Mouse (Mus musculus) megakaryocyte, embryonic 14.5 days (primary cell): ENCODE measurements around the gene Actrt3. TPM values are rescaled to one million over a fixed set of nuclear protein-coding genes. Genes with fewer than 3 reads are reported as not detected.

Experiments
- H3K27me3 ChIP-seq: replicated peaks from 2 replicates; pipeline ENCODE3; 2012; ENCODE audit warnings: inconsistent platforms
- H3K36me3 ChIP-seq: replicated peaks from 2 replicates; pipeline ENCODE3; 2012; ENCODE audit warnings: low read length, inconsistent platforms, mixed read lengths
- H3K4me1 ChIP-seq: 2 replicates; pipeline ENCODE4 v1.6.1; 2012; ENCODE audit warnings: inconsistent platforms
- H3K4me3 ChIP-seq: replicated peaks from 2 replicates; pipeline ENCODE3; 2012; ENCODE audit warnings: moderate library complexity, mild to moderate bottlenecking, inconsistent platforms
- H3K9me3 ChIP-seq: 2 replicates; pipeline ENCODE4 v1.6.1; 2012; ENCODE audit warnings: inconsistent platforms
- FLI1 ChIP-seq: IDR thresholded peaks from 2 replicates; pipeline ENCODE4 v1.6.1; 2012; ENCODE audit warnings: low read length, inconsistent platforms, mixed read lengths
- GATA1 ChIP-seq: IDR thresholded peaks from 3 replicates; pipeline ENCODE4 v1.6.1; 2012; ENCODE audit warnings: mixed read lengths, low read length, inconsistent platforms, borderline replicate concordance
- polyA plus RNA-seq: library from polyadenylated mRNA; stranded (reverse); fragments of >175 nt; gene quantifications from 2 replicates; pipeline ENCODE4 v1.2.3, GENCODE M21; 2012; ENCODE audit warnings: low replicate concordance; ENCODE audit not compliant: insufficient read depth

The Actrt3 gene
- polyA plus RNA-seq, 1 experiment, result not detected

GRCm38 (mm10) chr3:30608999-30609398 lies 9.3 kb upstream of the Actrt3 start:
- H3K27me3 ChIP-seq, result no peaks in the 10 kb centered on the region
- peaks cover 96% of the 10 kb centered on the region for H3K36me3 ChIP-seq
- H3K4me1 ChIP-seq, result peaks cover 62% of the 10 kb centered on the region
- H3K9me3 ChIP-seq, result no peaks in the 10 kb centered on the region
- peak overlapping the region; percentile 56 for H3K4me3 ChIP-seq
- TF ChIP-seq GATA1, result no peak

- H3K4me1 ChIP-seq, result peaks cover 52% of the 10 kb centered on the region
- H3K9me3 ChIP-seq, result no peaks in the 10 kb centered on the region
- peaks cover 42% of the 10 kb centered on the region for H3K36me3 ChIP-seq
- peaks cover 3% of the 10 kb centered on the region for H3K27me3 ChIP-seq
- peak overlapping the region; percentile 99 for H3K4me3 ChIP-seq
- TF ChIP-seq FLI1, result no peak
- no peak for TF ChIP-seq GATA1
These were observed 3.5 kb upstream of the Actrt3 start for GRCm38 (mm10) chr3:30603256-30603655.

GRCm38 (mm10) chr3:30602740-30603098 lies 3.0 kb upstream of the Actrt3 start:
- peaks cover 39% of the 10 kb centered on the region for H3K36me3 ChIP-seq
- H3K4me3 ChIP-seq, result peak overlapping the region; percentile 99
- H3K9me3 ChIP-seq, result no peaks in the 10 kb centered on the region

DNA sequence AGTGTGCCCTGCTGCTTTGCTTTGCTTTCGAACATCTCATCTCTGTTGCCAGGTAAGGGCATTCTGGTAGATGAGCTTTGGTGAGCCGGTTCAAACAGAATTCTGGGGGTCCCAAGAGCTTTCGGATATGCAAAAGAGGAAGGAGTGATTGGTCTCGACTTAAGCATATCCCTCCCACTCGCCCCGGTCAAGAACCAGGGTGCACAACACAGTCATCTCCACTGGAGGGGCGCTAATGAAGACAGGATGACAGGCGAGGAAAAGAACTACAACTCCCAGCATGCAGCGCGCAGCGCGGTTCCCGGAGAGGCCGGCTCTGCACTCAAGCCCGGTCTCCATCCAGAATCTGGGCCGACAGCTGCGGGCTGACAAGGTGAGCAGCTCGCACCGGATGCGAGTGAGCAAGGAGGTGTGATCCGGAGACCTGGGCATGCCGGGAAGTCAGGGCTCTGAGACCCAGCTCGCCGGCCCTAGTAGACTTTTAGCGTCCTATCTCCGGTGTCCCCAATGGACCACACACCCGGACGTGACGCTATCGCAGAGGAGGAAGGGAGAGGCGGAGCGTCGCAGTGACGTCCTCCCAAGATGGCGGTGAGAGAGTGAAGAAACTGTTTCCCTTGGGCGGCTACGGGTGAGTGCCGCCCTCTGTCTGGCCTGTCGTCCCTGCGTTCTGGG lies 2.5 kb upstream of the Actrt3 start, which contains the start of gene Mynn:
Gene Mynn, plus strand, starts transcription at position 1 of the 675 bp plus-strand sequence.
- Histone ChIP-seq H3K36me3 (peaks cover 33% of the 10 kb centered on the region), H3K4me3 (peak within 1 kb of the TSS; percentile 99), H3K27me3 (peaks cover 4% of the 10 kb centered on the region), H3K4me1 (peaks cover 44% of the 10 kb centered on the region), H3K9me3 (no peaks in the 10 kb centered on the region)
- TF ChIP-seq FLI1, result no peak
- no peak for TF ChIP-seq GATA1

More at GRCm38 (mm10) chr3:30602740-30603098, 3.0 kb upstream of the Actrt3 start:
- Histone ChIP-seq H3K27me3 (peaks cover 4% of the 10 kb centered on the region), H3K4me1 (peaks cover 49% of the 10 kb centered on the region)
- TF ChIP-seq GATA1 (no peak), FLI1 (no peak)

GRCm38 (mm10) chr3:30601610-30602064 lies 1.9 kb upstream of the Actrt3 start:
- Histone ChIP-seq H3K36me3 (peaks cover 28% of the 10 kb centered on the region), H3K4me1 (peaks cover 41% of the 10 kb centered on the region), H3K4me3 (peak overlapping the region; percentile 99), H3K27me3 (peaks cover 4% of the 10 kb centered on the region), H3K9me3 (no peaks in the 10 kb centered on the region)
- TF ChIP-seq GATA1 (no peak), FLI1 (no peak)

DNA sequence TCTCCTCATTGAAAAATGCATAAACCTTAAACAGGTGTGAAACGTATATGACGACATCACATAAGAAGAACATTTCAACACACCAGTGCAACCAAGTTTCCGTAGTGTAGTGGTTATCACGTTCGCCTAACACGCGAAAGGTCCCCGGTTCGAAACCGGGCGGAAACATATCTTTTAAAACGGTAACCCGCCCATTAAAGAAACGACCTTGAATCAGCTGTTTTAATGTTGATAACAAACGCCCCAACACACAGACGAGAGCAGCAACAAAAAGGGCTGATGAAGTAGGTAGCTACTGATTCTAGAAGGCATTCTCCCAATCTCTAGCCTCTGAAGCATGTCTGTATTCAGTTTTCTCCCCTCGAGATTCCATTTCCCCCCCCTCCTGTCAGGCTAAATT lies 1.4 kb upstream of the Actrt3 start:
- Histone ChIP-seq H3K36me3 (peaks cover 23% of the 10 kb centered on the region), H3K9me3 (no peaks in the 10 kb centered on the region), H3K4me3 (peak overlapping the region; percentile 99), H3K4me1 (peaks cover 37% of the 10 kb centered on the region), H3K27me3 (peaks cover 4% of the 10 kb centered on the region)
- TF ChIP-seq FLI1 (no peak), GATA1 (no peak)

- Histone ChIP-seq H3K4me1 (peaks cover 33% of the 10 kb centered on the region), H3K27me3 (peaks cover 4% of the 10 kb centered on the region), H3K36me3 (peaks cover 18% of the 10 kb centered on the region), H3K9me3 (no peaks in the 10 kb centered on the region), H3K4me3 (peak overlapping the region; percentile 99)
- TF ChIP-seq FLI1, result no peak
- no peak for TF ChIP-seq GATA1
These were observed 978 bp upstream of the Actrt3 start for GRCm38 (mm10) chr3:30600717-30601116.

GRCm38 (mm10) chr3:30597271-30597670 lies 2.5 kb downstream of the Actrt3 start:
- Histone ChIP-seq H3K4me3 (no peak overlapping the region), H3K36me3 (no peaks in the 10 kb centered on the region), H3K9me3 (no peaks in the 10 kb centered on the region), H3K4me1 (peaks cover 34% of the 10 kb centered on the region), H3K27me3 (peaks cover 4% of the 10 kb centered on the region)
- TF ChIP-seq FLI1 (no peak), GATA1 (no peak)

- TF ChIP-seq GATA1 (no peak), FLI1 (no peak)
- peaks cover 4% of the 10 kb centered on the region for H3K27me3 ChIP-seq
- no peaks in the 10 kb centered on the region for H3K36me3 ChIP-seq
- H3K4me1 ChIP-seq, result peaks cover 31% of the 10 kb centered on the region
- H3K4me3 ChIP-seq, result peak overlapping the region; percentile 95
- no peaks in the 10 kb centered on the region for H3K9me3 ChIP-seq
These were observed 4.5 kb downstream of the Actrt3 start for GRCm38 (mm10) chr3:30595111-30595832.

DNA sequence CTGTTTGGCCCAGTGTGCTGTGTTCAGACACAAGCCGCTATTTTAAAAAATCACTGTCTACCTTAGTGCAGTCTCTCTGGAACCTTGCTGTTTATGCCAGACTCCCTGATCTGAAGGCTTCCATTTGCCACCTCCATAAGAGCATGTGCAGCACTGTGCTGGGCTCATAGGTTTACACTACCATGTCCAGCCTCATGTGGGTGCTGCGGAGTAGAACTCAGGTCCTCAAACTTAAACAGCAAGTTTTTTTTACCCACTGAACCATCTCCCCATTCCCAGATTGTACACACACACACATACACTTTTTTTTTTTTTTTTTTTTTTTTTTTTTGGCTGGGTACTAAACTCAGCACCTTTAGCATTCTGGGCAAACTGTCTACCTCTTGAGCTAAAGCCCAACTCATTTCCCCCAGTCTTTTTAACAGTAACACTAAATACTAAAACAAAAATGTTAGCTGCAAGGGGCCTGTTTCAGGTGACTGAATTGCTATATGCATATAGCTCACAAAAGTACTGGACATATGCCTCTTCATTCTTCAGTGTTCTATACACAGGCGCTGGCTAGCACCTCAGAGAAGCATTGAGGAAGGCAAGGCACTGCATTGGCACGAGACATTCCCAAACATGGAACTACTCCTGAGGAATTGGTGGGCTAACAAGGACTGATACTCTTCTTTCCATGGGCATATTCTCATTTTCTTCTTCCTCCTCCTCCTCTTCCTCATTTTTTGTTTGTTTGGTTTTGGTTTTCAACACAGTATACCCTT lies 5.8 kb downstream of the Actrt3 start:
- Histone ChIP-seq H3K4me3 (no peak overlapping the region), H3K4me1 (peaks cover 21% of the 10 kb centered on the region), H3K27me3 (peaks cover 2% of the 10 kb centered on the region), H3K36me3 (no peaks in the 10 kb centered on the region), H3K9me3 (no peaks in the 10 kb centered on the region)
- no peak for TF ChIP-seq GATA1
- no peak for TF ChIP-seq FLI1
